Mouse (Mus musculus) liver, embryonic 14.5 days (tissue): ENCODE data around the gene Ggt1. TPM values are rescaled to one million over a fixed set of nuclear protein-coding genes. Genes with fewer than 3 reads are reported as not detected.
"Not testable (repeated sequence)": the region's sequence is repeated elsewhere in the genome, so short reads cannot be mapped to it uniquely, and the experiment has no call there.

ENCODE experiments used
- ATAC-seq: fragments of 200-750 bp; cut with Nextera tagmentation; 2 replicates; pipeline ENCODE4 v1.8.0; 2017; ENCODE audit warnings: moderate number of reproducible peaks, mild to moderate bottlenecking, moderate library complexity; ENCODE audit not compliant: insufficient read depth
- DNase-seq, 3 experiments: peaks; one replicate each; pipeline ENCODE4 v3.0.0-alpha.2; 2012 to 2013; ENCODE audit warnings: low read depth in 3 of 3, low spot score in 3 of 3
- H3K27ac ChIP-seq: fragments of 300-500 bp; sonication (generic); 2 replicates; pipeline ENCODE4 v1.5.1; 2014; ENCODE audit warnings: moderate library complexity, mild to moderate bottlenecking, control low read depth, inconsistent platforms
- H3K27me3 ChIP-seq: fragments of 300-500 bp; sonication (generic); 2 replicates; pipeline ENCODE4 v1.6.1; 2014; ENCODE audit warnings: mild to moderate bottlenecking, low read length, moderate library complexity; ENCODE audit not compliant: control insufficient read depth, insufficient read depth
- H3K36me3 ChIP-seq: fragments of 300-500 bp; sonication (generic); replicated peaks from 2 replicates; pipeline ENCODE4 v1.6.1; 2014; ENCODE audit warnings: low read depth; ENCODE audit not compliant: control insufficient read depth, insufficient read depth
- H3K4me1 ChIP-seq, 2 experiments: fragments of 200-500 bp in 1 of 2; fragments of 300-500 bp in 1 of 2; sonication (generic) in 1 of 2; replicated peaks; 2 replicates each; pipeline ENCODE4 v1.6.1; 2012 to 2014; ENCODE audit warnings: antibody characterized with exemption in 1 of 2, inconsistent platforms in 1 of 2, low read length in 1 of 2; ENCODE audit not compliant: control insufficient read depth in 2 of 2, insufficient read depth in 2 of 2
- H3K4me2 ChIP-seq: fragments of 300-500 bp; sonication (generic); 2 replicates; pipeline ENCODE4 v1.6.1; 2014; ENCODE audit warnings: low read depth, mild to moderate bottlenecking, control low read depth, moderate library complexity
- H3K4me3 ChIP-seq, 2 experiments: fragments of 200-500 bp in 1 of 2; fragments of 300-500 bp in 1 of 2; sonication (generic) in 1 of 2; 2 replicates each; pipeline ENCODE4 v1.5.1; 2012 to 2014; ENCODE audit warnings: low read depth in 2 of 2, low read length in 2 of 2, mild to moderate bottlenecking in 2 of 2, control low read depth in 1 of 2, inconsistent platforms in 1 of 2, moderate library complexity in 1 of 2; ENCODE audit not compliant: insufficient read depth in 1 of 2
- H3K9ac ChIP-seq: fragments of 300-500 bp; sonication (generic); replicated peaks from 2 replicates; pipeline ENCODE4 v1.6.1; 2014; ENCODE audit warnings: mild to moderate bottlenecking, control low read depth, moderate library complexity
- H3K9me3 ChIP-seq: fragments of 300-500 bp; sonication (generic); 2 replicates; pipeline ENCODE4 v1.6.1; 2016; ENCODE audit warnings: low read length, mixed read lengths; ENCODE audit not compliant: control insufficient read depth
- CTCF ChIP-seq: IDR thresholded peaks from 2 replicates; pipeline ENCODE4 v1.5.1; 2016; ENCODE audit warnings: antibody characterized with exemption, low read depth, control low read depth
- EP300 ChIP-seq: IDR thresholded peaks from 2 replicates; pipeline ENCODE4 v1.6.1; 2016; ENCODE audit warnings: antibody characterized with exemption, low read depth
- WGBS: fragments of 180-500 bp; shearing (Covaris S2); extraction: QIAGEN DNeasy Blood & Tissue Kit; methylation state at CpG from one replicate; pipeline ENCODE4 v1.1.7; 2014; ENCODE audit not compliant: insufficient replicate concordance; 5-methylcytosine and 5-hydroxymethylcytosine counted together
- polyA plus RNA-seq, 2 experiments: library from polyadenylated mRNA; depleted of rRNA in 1 of 2; stranded (reverse) in 1 of 2; unstranded in 1 of 2; fragments of >200 nt; fragmentation: Nextera tagmentation in 1 of 2; extraction: Ambion mirVana in 1 of 2; gene quantifications; 2 replicates each; pipeline versions ENCODE4 v1.2.1 to v1.2.3; 2012 to 2014

Gene Ggt1
- polyA plus RNA-seq, 2 experiments: 4.3 to 5.2 TPM

DNA sequence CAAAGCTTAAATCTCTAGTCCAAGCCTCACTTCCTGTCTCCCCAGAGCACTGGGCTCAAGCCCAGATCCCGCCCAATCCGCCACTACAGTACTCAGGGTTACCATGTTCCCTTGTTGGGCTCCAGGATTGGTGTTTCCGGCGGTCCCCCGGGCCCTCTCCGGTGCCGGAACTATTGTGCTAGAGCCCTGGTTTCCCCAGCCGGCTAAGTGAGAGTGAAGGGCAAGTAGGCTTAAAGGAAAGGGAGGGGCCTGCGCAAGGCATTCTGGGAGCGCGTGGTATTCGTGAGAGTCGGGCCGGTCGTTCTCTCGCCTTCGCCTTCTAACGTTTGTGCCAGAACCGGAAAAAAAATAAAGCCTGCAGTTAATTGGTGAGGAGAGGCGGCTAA is 43.7 kb upstream of the Ggt1 start, which contains the start of gene Gucd1:
Gucd1 (minus strand) TSS at position 215 of the 386 bp plus-strand sequence.
- no peak for TF ChIP-seq CTCF
- peak; percentile 47; the same call in 1 of the 2 replicates for TF ChIP-seq EP300
- DNase-seq: peak; percentile 94
- WGBS: under 1% methylated on average over 20 of the region's 20 CpGs
- Histone ChIP-seq H3K4me3 (peak within 1 kb of the TSS; percentile 99 to 100), H3K36me3 (peaks cover 24% of the 10 kb centered on the region), H3K27me3 (no peaks in the 10 kb centered on the region), H3K9ac (peak within 1 kb of the TSS; percentile 100), H3K4me1 (peaks cover 24 to 36% of the 10 kb centered on the region in 2 experiments), H3K27ac (peak within 1 kb of the TSS; percentile 97), H3K9me3 (no peaks in the 10 kb centered on the region), H3K4me2 (peak within 1 kb of the TSS; percentile 94)
- ATAC-seq: peak; percentile 75

DNA sequence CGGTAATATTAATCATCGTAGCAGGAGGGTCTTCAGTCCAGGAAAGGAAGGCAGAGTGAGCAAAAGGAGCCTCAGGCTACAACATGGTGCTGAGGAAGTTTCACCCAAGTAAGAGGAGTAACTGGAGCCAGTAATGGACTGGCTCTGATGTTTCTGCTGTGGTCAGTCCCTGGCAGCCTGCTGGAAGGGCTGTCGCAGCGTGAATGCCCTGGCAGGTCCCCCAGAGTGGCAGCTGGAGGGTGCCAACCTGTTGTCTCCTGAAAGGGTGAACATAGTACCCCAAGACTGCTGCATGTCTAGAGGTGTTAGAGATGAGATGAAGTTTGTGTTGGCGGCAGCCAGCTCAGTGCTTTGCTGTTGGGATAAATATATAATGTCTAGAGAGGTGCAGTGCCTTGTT is 40.8 kb upstream of the Ggt1 start:
- H3K4me2 ChIP-seq: no peak overlapping the region
- H3K27ac ChIP-seq: no peak overlapping the region
- no peak for DNase-seq
- no peaks in the 10 kb centered on the region for H3K9me3 ChIP-seq
- peaks cover 19% of the 10 kb centered on the region for H3K36me3 ChIP-seq
- no peak for ATAC-seq
- H3K4me1 ChIP-seq: peaks cover 5 to 12% of the 10 kb centered on the region in 2 experiments; a peak in 3 of 4 replicates
- no peak for TF ChIP-seq EP300
- TF ChIP-seq CTCF: no peak
- H3K27me3 ChIP-seq: no peaks in the 10 kb centered on the region
- no peak overlapping the region for H3K4me3 ChIP-seq
- 86% methylated on average over 5 of the region's 5 CpGs for WGBS
- H3K9ac ChIP-seq: no peak overlapping the region

DNA sequence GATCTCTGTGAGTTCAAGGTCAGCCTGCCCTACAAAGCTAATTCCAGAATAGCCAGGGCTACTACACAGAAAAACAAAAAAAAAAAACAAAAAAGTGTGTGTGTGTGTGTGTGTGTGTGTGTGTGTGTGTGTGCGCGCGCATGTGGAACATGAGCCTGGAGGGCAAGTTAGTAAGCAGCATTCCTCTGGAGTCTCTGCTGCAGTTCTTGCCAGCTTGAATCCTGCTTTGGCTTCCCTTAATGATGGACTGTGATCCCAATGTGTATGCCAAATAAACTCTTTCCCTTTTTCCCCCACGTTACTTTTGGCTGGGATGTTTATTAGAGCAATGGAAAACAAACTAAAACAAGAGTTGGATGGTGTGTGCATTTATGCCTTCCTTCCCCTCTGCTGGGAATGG is 39.8 kb upstream of the Ggt1 start:
- Histone ChIP-seq H3K36me3 (peaks cover 19% of the 10 kb centered on the region), H3K4me3 (no peak overlapping the region), H3K4me1 (peaks cover 5 to 8% of the 10 kb centered on the region in 2 experiments; a peak in 3 of 4 replicates), H3K4me2 (no peak overlapping the region), H3K9ac (no peak overlapping the region), H3K9me3 (no peaks in the 10 kb centered on the region), H3K27ac (no peak overlapping the region), H3K27me3 (no peaks in the 10 kb centered on the region)
- no peak for DNase-seq
- WGBS: 92% methylated on average over 4 of the region's 4 CpGs
- TF ChIP-seq CTCF (no peak), EP300 (no peak)
- no peak for ATAC-seq

DNA sequence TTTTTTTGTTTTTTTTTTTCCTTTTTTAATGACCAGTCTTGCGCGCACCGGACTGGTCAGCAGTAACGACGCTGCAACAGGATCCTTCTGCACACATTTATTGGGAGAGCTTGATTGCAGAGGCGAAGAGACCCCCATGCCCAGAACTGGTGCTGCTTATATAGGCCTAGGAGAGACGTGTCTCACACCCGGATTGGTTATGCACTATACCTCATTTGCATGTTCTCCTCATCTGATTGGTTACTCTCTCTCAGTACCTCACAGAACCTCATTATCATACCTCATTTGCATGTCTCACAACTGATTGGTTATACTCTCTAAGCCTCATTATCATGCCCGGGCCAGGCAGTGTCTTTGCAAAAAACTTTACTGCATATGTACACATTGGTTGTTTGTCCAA is 36.0 kb upstream of the Ggt1 start:
- not testable (repeated sequence) for H3K27me3 ChIP-seq, H3K4me2 ChIP-seq

DNA sequence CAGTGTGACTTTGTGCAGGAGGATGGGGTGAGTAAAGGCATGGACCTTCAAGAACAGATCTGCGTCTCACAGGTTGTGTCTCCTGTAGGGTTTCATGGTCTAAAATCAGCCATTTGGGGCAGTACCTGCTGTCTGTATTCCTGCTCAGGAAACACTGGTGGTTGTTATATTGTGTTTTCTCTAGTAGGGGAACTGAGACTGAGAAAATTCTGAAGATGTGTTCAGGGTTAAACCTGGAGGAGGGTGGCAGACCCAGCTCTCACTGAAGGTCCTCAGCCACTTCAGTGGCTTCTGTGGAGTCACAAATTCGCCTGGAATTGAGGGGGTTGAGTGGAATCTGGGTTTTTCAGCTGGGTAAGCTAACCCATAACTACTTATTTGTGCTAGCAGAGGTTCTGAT is 31.1 kb upstream of the Ggt1 start:
- TF ChIP-seq EP300: no peak
- H3K36me3 ChIP-seq: peaks cover 16% of the 10 kb centered on the region
- no peak for ATAC-seq

More for the DNA sequence above, 36.0 kb upstream of the Ggt1 start:
- 87% methylated on average over 9 of the region's 9 CpGs for WGBS
- ATAC-seq, H3K9ac ChIP-seq, DNase-seq, H3K9me3 ChIP-seq, H3K4me3 ChIP-seq, H3K4me1 ChIP-seq, H3K27ac ChIP-seq: not testable (repeated sequence)
- peaks cover 11% of the 10 kb centered on the region for H3K36me3 ChIP-seq

More for the DNA sequence above, 31.1 kb upstream of the Ggt1 start:
- Histone ChIP-seq H3K9ac (no peak overlapping the region), H3K27ac (no peak overlapping the region), H3K4me2 (no peak overlapping the region), H3K9me3 (no peaks in the 10 kb centered on the region), H3K27me3 (no peaks in the 10 kb centered on the region), H3K4me1 (no peaks in the 10 kb centered on the region), H3K4me3 (no peak overlapping the region)
- WGBS: 73% methylated on average over 2 of the region's 2 CpGs
- DNase-seq: no peak
